Mouse (Mus musculus) erythroblast, embryonic 14.5 days (primary cell): ENCODE data around the gene Olfr957.

ENCODE experiments used
- GATA1 ChIP-seq: IDR thresholded peaks from 2 replicates; pipeline ENCODE4 v1.6.1; 2012; ENCODE audit warnings: low read length, inconsistent platforms, mixed read lengths
- TAL1 ChIP-seq: IDR thresholded peaks from 3 replicates; pipeline ENCODE4 v1.6.1; 2012; ENCODE audit warnings: low read length, inconsistent platforms, mixed read lengths

DNA sequence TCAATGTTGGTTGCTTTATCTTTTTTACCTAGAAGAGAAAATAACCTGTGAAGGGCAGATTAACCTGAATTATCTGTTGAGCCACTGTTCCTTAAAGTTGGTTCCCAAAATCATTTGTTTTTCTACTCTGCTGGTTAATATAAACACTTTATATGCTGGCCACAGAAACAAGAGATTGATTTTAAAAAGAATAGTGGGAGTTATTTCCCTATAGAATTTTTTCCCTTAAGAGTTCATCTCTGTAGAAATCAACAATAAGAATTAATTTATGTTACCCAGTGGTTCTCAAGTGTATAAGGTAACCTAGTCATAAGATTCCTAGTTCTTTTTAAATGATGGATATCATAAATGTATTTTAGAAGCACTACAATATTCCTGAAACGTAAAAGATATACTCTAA lies 43.8 kb downstream of the Olfr957 start, which contains the start of gene Olfr955:
- no peak for TF ChIP-seq GATA1
- TF ChIP-seq TAL1: no peak
